Mouse (Mus musculus) ES-Bruce4 (cell line): ENCODE data around the gene Hapln4.

Source experiments
- CTCF ChIP-seq: IDR thresholded peaks from one replicate; pipeline ENCODE4 v1.8.1; 2011; ENCODE audit warnings: low read depth, low read length
- POLR2A ChIP-seq: IDR thresholded peaks from one replicate; pipeline ENCODE4 v1.8.1; 2011; ENCODE audit warnings: low read length; ENCODE audit not compliant: insufficient read depth

GRCm38 (mm10) chr8:70041885-70042546 lies 41.2 kb upstream of the Hapln4 start:
- TF ChIP-seq CTCF (no peak), POLR2A (no peak)
